Mouse (Mus musculus) hindbrain, embryonic 14.5 days (tissue): ENCODE measurements around the gene Map1s. TPM values are rescaled to one million over a fixed set of nuclear protein-coding genes. Genes with fewer than 3 reads are reported as not detected.
"Not testable (repeated sequence)": the region's sequence is repeated elsewhere in the genome, so short reads cannot be mapped to it uniquely, and the experiment has no call there.

Experiments used
- ATAC-seq: fragments of 200-750 bp; cut with Nextera tagmentation; 2 replicates; pipeline ENCODE4 v1.8.0; 2017; ENCODE audit warnings: moderate number of reproducible peaks, mild to moderate bottlenecking, moderate TSS enrichment, moderate library complexity; ENCODE audit not compliant: low FRiP score
- DNase-seq: peaks from one replicate; pipeline ENCODE4 v3.0.0-alpha.2; 2015; ENCODE audit warnings: low spot score
- H3K27ac ChIP-seq: fragments of 300-500 bp; sonication (generic); 2 replicates; pipeline ENCODE4 v1.5.1; 2014; ENCODE audit warnings: mild to moderate bottlenecking, moderate library complexity
- H3K27me3 ChIP-seq: fragments of 300-500 bp; sonication (generic); 2 replicates; pipeline ENCODE4 v1.6.1; 2014; ENCODE audit warnings: mild to moderate bottlenecking, low read length, mixed read lengths; ENCODE audit not compliant: control insufficient read depth, insufficient read depth
- H3K36me3 ChIP-seq: fragments of 300-500 bp; sonication (generic); replicated peaks from 2 replicates; pipeline ENCODE4 v1.6.1; 2014; ENCODE audit not compliant: control insufficient read depth, insufficient read depth
- H3K4me1 ChIP-seq: fragments of 300-500 bp; sonication (generic); replicated peaks from 2 replicates; pipeline ENCODE4 v1.6.1; 2014; ENCODE audit warnings: antibody characterized with exemption, low read length, mixed read lengths; ENCODE audit not compliant: control insufficient read depth, insufficient read depth
- H3K4me2 ChIP-seq: fragments of 300-500 bp; sonication (generic); replicated peaks from 2 replicates; pipeline ENCODE4 v1.6.1; 2014; ENCODE audit warnings: mild to moderate bottlenecking, moderate library complexity
- H3K4me3 ChIP-seq: fragments of 300-500 bp; sonication (generic); replicated peaks from 2 replicates; pipeline ENCODE4 v1.5.1; 2014; ENCODE audit warnings: mild to moderate bottlenecking, low read length
- H3K9ac ChIP-seq: fragments of 300-500 bp; sonication (generic); 2 replicates; pipeline ENCODE4 v1.6.1; 2014
- H3K9me3 ChIP-seq: fragments of 300-500 bp; sonication (generic); 2 replicates; pipeline ENCODE4 v1.6.1; 2016; ENCODE audit warnings: low read length; ENCODE audit not compliant: control insufficient read depth
- WGBS: fragments of 180-500 bp; shearing (Covaris S2); extraction: QIAGEN DNeasy Blood & Tissue Kit; methylation state at CpG from one replicate; pipeline ENCODE4 v1.1.7; 2014; 5-methylcytosine and 5-hydroxymethylcytosine counted together
- polyA plus RNA-seq: library from polyadenylated mRNA; unstranded; fragments of >200 nt; fragmentation: Nextera tagmentation; extraction: Ambion mirVana; gene quantifications from 2 replicates; pipeline ENCODE4 v1.2.1, GENCODE M21; 2014

Gene Map1s
- polyA plus RNA-seq, 1 experiment from 2014 or later = 51.4 TPM

GRCm38 (mm10) chr8:70894771-70895545 is 10.8 kb upstream of the Map1s start:
- H3K4me2 ChIP-seq = no peak overlapping the region
- WGBS = 86% methylated on average over 8 of the region's 8 CpGs
- no peak overlapping the region for H3K4me3 ChIP-seq
- ATAC-seq (no peak), DNase-seq (no peak)
- H3K9me3 ChIP-seq = no peaks in the 10 kb centered on the region
- peaks cover 52% of the 10 kb centered on the region for H3K27me3 ChIP-seq
- H3K36me3 ChIP-seq = peaks cover 32% of the 10 kb centered on the region
- H3K27ac ChIP-seq = no peak overlapping the region
- H3K4me1 ChIP-seq = peaks cover 16% of the 10 kb centered on the region
- no peak overlapping the region for H3K9ac ChIP-seq

- WGBS = 80% methylated on average over 21 of the region's 24 CpGs
- not testable (repeated sequence) for H3K27ac ChIP-seq, H3K9me3 ChIP-seq, ATAC-seq, DNase-seq, H3K9ac ChIP-seq
- Histone ChIP-seq H3K4me3 (peak overlapping the region; percentile 66), H3K4me2 (peak overlapping the region; percentile 86), H3K4me1 (peaks cover 16% of the 10 kb centered on the region), H3K36me3 (peaks cover 30% of the 10 kb centered on the region), H3K27me3 (peaks cover 44% of the 10 kb centered on the region)
Measured at GRCm38 (mm10) chr8:70895571-70896259, 10.0 kb upstream of the Map1s start.

- 5% methylated on average over 25 of the region's 25 CpGs for WGBS
- peaks cover 29% of the 10 kb centered on the region for H3K36me3 ChIP-seq
- peaks cover 16% of the 10 kb centered on the region for H3K4me1 ChIP-seq
- no peaks in the 10 kb centered on the region for H3K9me3 ChIP-seq
- H3K27ac ChIP-seq = no peak overlapping the region
- peak overlapping the region; percentile 87 for H3K9ac ChIP-seq
- no peak for DNase-seq
- H3K4me3 ChIP-seq = peak overlapping the region; percentile 66
- no peak for ATAC-seq
- peaks cover 37% of the 10 kb centered on the region for H3K27me3 ChIP-seq
- H3K4me2 ChIP-seq = peak overlapping the region; percentile 86
Measured at GRCm38 (mm10) chr8:70896316-70897020, 9.3 kb upstream of the Map1s start.

GRCm38 (mm10) chr8:70897021-70897680 is 8.6 kb upstream of the Map1s start, which contains the start of gene Rpl18a:
Gene Rpl18a, minus strand, starts transcription at chr8:70897412.
- peak; percentile 95 for DNase-seq
- peaks cover 14% of the 10 kb centered on the region for H3K4me1 ChIP-seq
- peak; percentile 98 for ATAC-seq
- H3K27ac ChIP-seq = peak within 1 kb of the TSS; percentile 80
- peak within 1 kb of the TSS; percentile 86 for H3K4me2 ChIP-seq
- WGBS = under 1% methylated on average over 60 of the region's 60 CpGs
- H3K9ac ChIP-seq = peak within 1 kb of the TSS; percentile 87
- peaks cover 30% of the 10 kb centered on the region for H3K27me3 ChIP-seq
- H3K36me3 ChIP-seq = peaks cover 29% of the 10 kb centered on the region
- H3K9me3 ChIP-seq = no peaks in the 10 kb centered on the region
- peak within 1 kb of the TSS; percentile 66 for H3K4me3 ChIP-seq

GRCm38 (mm10) chr8:70897681-70898413 is 7.9 kb upstream of the Map1s start:
- H3K36me3 ChIP-seq = peaks cover 29% of the 10 kb centered on the region
- DNase-seq (peak; percentile 95), ATAC-seq (peak; percentile 55)
- H3K4me1 ChIP-seq = peaks cover 8% of the 10 kb centered on the region
- H3K27ac ChIP-seq = peak overlapping the region; percentile 80
- H3K27me3 ChIP-seq = peaks cover 23% of the 10 kb centered on the region
- peak overlapping the region; percentile 69 for H3K9ac ChIP-seq
- WGBS = 1% methylated on average over 20 of the region's 20 CpGs
- H3K9me3 ChIP-seq = no peaks in the 10 kb centered on the region
- peak overlapping the region; percentile 79 for H3K4me2 ChIP-seq
- H3K4me3 ChIP-seq = peak overlapping the region; percentile 66

GRCm38 (mm10) chr8:70898661-70899198 is 7.0 kb upstream of the Map1s start:
- no peak for ATAC-seq
- H3K4me1 ChIP-seq = peaks cover 8% of the 10 kb centered on the region
- no peak overlapping the region for H3K4me3 ChIP-seq

GRCm38 (mm10) chr8:70899226-70899625 is 6.5 kb upstream of the Map1s start:
- ATAC-seq = no peak
- no peaks in the 10 kb centered on the region for H3K9me3 ChIP-seq
- no peak overlapping the region for H3K9ac ChIP-seq
- DNase-seq = no peak
- WGBS = 89% methylated on average over 2 of the region's 2 CpGs
- no peak overlapping the region for H3K4me3 ChIP-seq
- H3K4me2 ChIP-seq = no peak overlapping the region
- H3K27ac ChIP-seq = no peak overlapping the region
- peaks cover 8% of the 10 kb centered on the region for H3K4me1 ChIP-seq
- H3K27me3 ChIP-seq = peaks cover 12% of the 10 kb centered on the region
- peaks cover 17% of the 10 kb centered on the region for H3K36me3 ChIP-seq

More at GRCm38 (mm10) chr8:70898661-70899198, 7.0 kb upstream of the Map1s start:
- DNase-seq = no peak
- 64% methylated on average over 2 of the region's 2 CpGs for WGBS
- Histone ChIP-seq H3K9ac (peak overlapping the region; percentile 48), H3K9me3 (no peaks in the 10 kb centered on the region), H3K36me3 (peaks cover 22% of the 10 kb centered on the region), H3K27me3 (peaks cover 17% of the 10 kb centered on the region), H3K27ac (peak overlapping the region; percentile 15; the same call in 1 of the 2 replicates), H3K4me2 (no peak overlapping the region; the same call in 1 of the 2 replicates)

GRCm38 (mm10) chr8:70900872-70901387 is 4.8 kb upstream of the Map1s start:
- no peak overlapping the region for H3K9ac ChIP-seq
- peaks cover 3% of the 10 kb centered on the region; the same call in 1 of the 2 replicates for H3K27me3 ChIP-seq
- H3K4me2 ChIP-seq = no peak overlapping the region
- no peaks in the 10 kb centered on the region for H3K36me3 ChIP-seq
- no peak overlapping the region for H3K4me3 ChIP-seq
- H3K4me1 ChIP-seq = peaks cover 8% of the 10 kb centered on the region
- H3K9me3 ChIP-seq = no peaks in the 10 kb centered on the region
- no peak for DNase-seq
- H3K27ac ChIP-seq = no peak overlapping the region
- no peak for ATAC-seq
- 86% methylated on average over 2 of the region's 2 CpGs for WGBS
